Mouse (Mus musculus) hindbrain, embryonic 14.5 days (tissue): ENCODE data around the gene Art3. TPM values are rescaled to one million over a fixed set of nuclear protein-coding genes. Genes with fewer than 3 reads are reported as not detected.

Source experiments
- ATAC-seq: fragments of 200-750 bp; cut with Nextera tagmentation; 2 replicates; pipeline ENCODE4 v1.8.0; 2017; ENCODE audit warnings: moderate number of reproducible peaks, mild to moderate bottlenecking, moderate TSS enrichment, moderate library complexity; ENCODE audit not compliant: low FRiP score
- DNase-seq: peaks from one replicate; pipeline ENCODE4 v3.0.0-alpha.2; 2015; ENCODE audit warnings: low spot score
- H3K27ac ChIP-seq: fragments of 300-500 bp; sonication (generic); 2 replicates; pipeline ENCODE4 v1.5.1; 2014; ENCODE audit warnings: mild to moderate bottlenecking, moderate library complexity
- H3K27me3 ChIP-seq: fragments of 300-500 bp; sonication (generic); 2 replicates; pipeline ENCODE4 v1.6.1; 2014; ENCODE audit warnings: mild to moderate bottlenecking, low read length, mixed read lengths; ENCODE audit not compliant: control insufficient read depth, insufficient read depth
- H3K36me3 ChIP-seq: fragments of 300-500 bp; sonication (generic); replicated peaks from 2 replicates; pipeline ENCODE4 v1.6.1; 2014; ENCODE audit not compliant: control insufficient read depth, insufficient read depth
- H3K4me1 ChIP-seq: fragments of 300-500 bp; sonication (generic); replicated peaks from 2 replicates; pipeline ENCODE4 v1.6.1; 2014; ENCODE audit warnings: antibody characterized with exemption, low read length, mixed read lengths; ENCODE audit not compliant: control insufficient read depth, insufficient read depth
- H3K4me2 ChIP-seq: fragments of 300-500 bp; sonication (generic); replicated peaks from 2 replicates; pipeline ENCODE4 v1.6.1; 2014; ENCODE audit warnings: mild to moderate bottlenecking, moderate library complexity
- H3K4me3 ChIP-seq: fragments of 300-500 bp; sonication (generic); replicated peaks from 2 replicates; pipeline ENCODE4 v1.5.1; 2014; ENCODE audit warnings: mild to moderate bottlenecking, low read length
- H3K9ac ChIP-seq: fragments of 300-500 bp; sonication (generic); 2 replicates; pipeline ENCODE4 v1.6.1; 2014
- H3K9me3 ChIP-seq: fragments of 300-500 bp; sonication (generic); 2 replicates; pipeline ENCODE4 v1.6.1; 2016; ENCODE audit warnings: low read length; ENCODE audit not compliant: control insufficient read depth
- WGBS: fragments of 180-500 bp; shearing (Covaris S2); extraction: QIAGEN DNeasy Blood & Tissue Kit; methylation state at CpG from one replicate; pipeline ENCODE4 v1.1.7; 2014; 5-methylcytosine and 5-hydroxymethylcytosine counted together
- polyA plus RNA-seq: library from polyadenylated mRNA; unstranded; fragments of >200 nt; fragmentation: Nextera tagmentation; extraction: Ambion mirVana; gene quantifications from 2 replicates; pipeline ENCODE4 v1.2.1, GENCODE M21; 2014

Gene Art3
- 6.0 and 9.3 TPM in 2 replicates for polyA plus RNA-seq

GRCm38 (mm10) chr5:92331635-92332338 is at the start of gene Art3:
Art3 (plus strand) TSS chr5:92331827.
- no peak for DNase-seq
- no peak within 1 kb of the TSS for H3K9ac ChIP-seq
- no peaks in the 10 kb centered on the region for H3K27me3 ChIP-seq
- no peaks in the 10 kb centered on the region for H3K4me1 ChIP-seq
- H3K27ac ChIP-seq, result no peak within 1 kb of the TSS
- WGBS, result 95% methylated on average over 17 of the region's 17 CpGs
- H3K4me2 ChIP-seq, result no peak within 1 kb of the TSS
- no peaks in the 10 kb centered on the region for H3K9me3 ChIP-seq
- no peaks in the 10 kb centered on the region for H3K36me3 ChIP-seq
- H3K4me3 ChIP-seq, result no peak within 1 kb of the TSS
- ATAC-seq, result no peak

- DNase-seq (no peak), ATAC-seq (no peak)
- Histone ChIP-seq H3K4me1 (peaks cover 6% of the 10 kb centered on the region), H3K27me3 (no peaks in the 10 kb centered on the region), H3K4me2 (no peak overlapping the region), H3K27ac (no peak overlapping the region), H3K4me3 (no peak overlapping the region), H3K9ac (no peak overlapping the region), H3K9me3 (no peaks in the 10 kb centered on the region), H3K36me3 (peaks cover 28% of the 10 kb centered on the region)
- WGBS, result 75% methylated on average over 4 of the region's 4 CpGs
Observed at GRCm38 (mm10) chr5:92282571-92282970, 49.1 kb upstream of the Art3 start.

GRCm38 (mm10) chr5:92283107-92283506 is 48.5 kb upstream of the Art3 start:
- Histone ChIP-seq H3K9ac (no peak overlapping the region), H3K36me3 (peaks cover 34% of the 10 kb centered on the region), H3K4me3 (no peak overlapping the region), H3K4me1 (peaks cover 6% of the 10 kb centered on the region), H3K27ac (no peak overlapping the region), H3K4me2 (no peak overlapping the region), H3K27me3 (no peaks in the 10 kb centered on the region), H3K9me3 (no peaks in the 10 kb centered on the region)
- WGBS, result 81% methylated on average over 3 of the region's 3 CpGs
- no peak for DNase-seq
- no peak for ATAC-seq

- Histone ChIP-seq H3K27me3 (no peaks in the 10 kb centered on the region), H3K27ac (no peak overlapping the region), H3K4me1 (no peaks in the 10 kb centered on the region), H3K4me2 (no peak overlapping the region), H3K9me3 (no peaks in the 10 kb centered on the region), H3K4me3 (no peak overlapping the region), H3K36me3 (peaks cover 79% of the 10 kb centered on the region), H3K9ac (no peak overlapping the region)
- DNase-seq, result no peak
- ATAC-seq, result no peak
- WGBS, result 90% methylated on average over 6 of the region's 6 CpGs
Observed at GRCm38 (mm10) chr5:92287840-92288239, 43.8 kb upstream of the Art3 start.

- no peaks in the 10 kb centered on the region for H3K4me1 ChIP-seq
- H3K9ac ChIP-seq, result no peak overlapping the region
- H3K4me2 ChIP-seq, result no peak overlapping the region
- H3K4me3 ChIP-seq, result no peak overlapping the region
- H3K36me3 ChIP-seq, result peaks cover 98% of the 10 kb centered on the region
- DNase-seq (no peak), ATAC-seq (no peak)
- no peaks in the 10 kb centered on the region for H3K27me3 ChIP-seq
- H3K27ac ChIP-seq, result no peak overlapping the region
- no peaks in the 10 kb centered on the region for H3K9me3 ChIP-seq
- WGBS, result 97% methylated on average over 6 of the region's 6 CpGs
Observed at GRCm38 (mm10) chr5:92291652-92292414, 39.8 kb upstream of the Art3 start.

- 85% methylated on average over 2 of the region's 2 CpGs for WGBS
- DNase-seq (no peak), ATAC-seq (no peak)
- Histone ChIP-seq H3K4me1 (no peaks in the 10 kb centered on the region), H3K9me3 (no peaks in the 10 kb centered on the region), H3K36me3 (peaks cover 96% of the 10 kb centered on the region), H3K4me3 (no peak overlapping the region), H3K27ac (no peak overlapping the region), H3K27me3 (no peaks in the 10 kb centered on the region), H3K4me2 (no peak overlapping the region), H3K9ac (no peak overlapping the region)
Observed at GRCm38 (mm10) chr5:92294525-92294924, 37.1 kb upstream of the Art3 start.

- Histone ChIP-seq H3K4me3 (no peak overlapping the region), H3K9me3 (no peaks in the 10 kb centered on the region), H3K4me2 (no peak overlapping the region), H3K27me3 (no peaks in the 10 kb centered on the region), H3K36me3 (peaks cover 89% of the 10 kb centered on the region), H3K4me1 (no peaks in the 10 kb centered on the region), H3K9ac (no peak overlapping the region), H3K27ac (no peak overlapping the region)
- DNase-seq (no peak), ATAC-seq (no peak)
- 94% methylated on average over 13 of the region's 13 CpGs for WGBS
Observed at GRCm38 (mm10) chr5:92302149-92302840, 29.3 kb upstream of the Art3 start.

GRCm38 (mm10) chr5:92304291-92304690 is 27.3 kb upstream of the Art3 start:
- WGBS, result 89% methylated on average over 3 of the region's 3 CpGs
- no peak overlapping the region for H3K4me2 ChIP-seq
- no peak overlapping the region for H3K27ac ChIP-seq
- ATAC-seq, result no peak
- peaks cover 72% of the 10 kb centered on the region for H3K36me3 ChIP-seq
- DNase-seq, result no peak
- H3K9ac ChIP-seq, result no peak overlapping the region
- H3K27me3 ChIP-seq, result 0 out of 2 replicates have a peak, but pooled peaks cover 1% of the 10 kb centered on the region
- no peak overlapping the region for H3K4me3 ChIP-seq
- H3K4me1 ChIP-seq, result peaks cover 10% of the 10 kb centered on the region
- H3K9me3 ChIP-seq, result no peaks in the 10 kb centered on the region
